Mouse (Mus musculus) kidney, postnatal 4 days (tissue): ENCODE measurements around the gene Ppat.
"Not testable (repeated sequence)": the region's sequence is repeated elsewhere in the genome, so short reads cannot be mapped to it uniquely, and the experiment has no call there.

Experiments
- DNase-seq, 2 experiments: peaks; one replicate each; pipeline ENCODE4 v3.0.0; 2021; ENCODE audit warnings: mixed read lengths in 2 of 2

Ppat gene

DNA sequence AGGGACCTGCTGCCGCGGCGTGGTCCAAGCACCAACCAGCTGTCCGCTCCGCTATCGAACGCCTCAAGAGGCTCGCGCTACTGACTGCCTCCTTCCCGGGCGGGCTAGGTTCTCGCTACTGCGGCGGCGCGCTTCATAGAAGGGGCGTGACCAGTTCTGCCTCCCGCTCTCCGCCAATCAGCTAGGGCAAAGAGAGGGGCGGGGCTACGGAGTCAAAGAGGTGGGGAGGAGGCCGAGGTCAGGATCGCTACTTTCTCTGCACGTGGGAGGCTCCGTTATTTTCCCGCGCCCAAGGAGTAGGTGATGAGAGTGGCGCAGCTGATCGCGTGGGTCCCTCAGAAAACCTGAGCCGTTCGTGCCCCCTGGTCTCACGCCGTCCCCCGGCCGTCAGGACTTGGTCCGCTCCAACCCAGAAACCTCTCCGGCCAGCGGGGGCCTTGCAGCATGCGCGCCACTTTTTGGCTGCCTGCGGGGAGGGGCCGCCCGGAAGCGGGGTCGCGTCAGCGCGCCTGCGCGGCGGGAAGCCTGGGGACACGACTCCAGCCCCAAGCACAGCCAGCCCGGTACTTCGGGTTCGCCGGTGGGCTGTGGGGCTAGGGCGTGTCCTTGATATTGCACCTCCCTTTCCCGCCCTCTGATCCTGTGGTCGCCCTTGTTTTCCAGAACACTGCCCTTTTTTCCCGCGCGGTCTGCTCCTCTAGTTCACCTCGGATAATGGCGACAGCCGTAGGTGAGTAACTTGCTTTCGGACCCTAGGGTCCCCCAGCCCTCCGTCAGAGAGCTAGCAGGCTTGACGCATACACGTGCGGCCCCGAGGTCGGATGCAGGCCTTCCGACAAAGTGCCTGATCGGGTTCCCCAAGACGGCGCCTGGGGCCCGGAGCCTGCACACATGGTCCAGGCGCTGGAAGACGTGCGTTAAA, at the start of gene Ppat, which contains the start of gene Paics:
Gene Ppat (minus strand): TSS at position 473 of the 922 bp plus-strand sequence.
Gene Paics (plus strand): TSS at position 202 of the 922 bp plus-strand sequence.
- DNase-seq = peak; percentile 98 to 99

DNA sequence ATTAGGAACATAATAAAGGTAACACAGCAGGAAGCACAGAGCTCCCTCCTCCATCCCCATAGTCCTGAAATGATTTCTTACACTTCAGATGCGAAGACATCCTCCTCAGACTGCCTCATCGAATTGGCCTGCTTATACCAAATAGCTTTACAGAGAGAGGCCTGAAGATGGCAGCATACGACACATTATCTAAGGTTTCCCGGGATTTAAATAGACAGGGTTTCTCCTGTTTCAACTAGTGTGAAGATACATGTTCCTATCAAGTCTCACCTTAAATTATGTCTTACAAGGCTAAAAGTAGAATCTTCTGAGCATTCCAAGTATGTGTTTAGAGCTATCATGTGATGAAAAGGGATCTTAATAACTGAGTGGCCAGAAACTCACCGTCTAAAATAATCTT, 47.0 kb upstream of the Ppat start:
- no peak for DNase-seq

DNA sequence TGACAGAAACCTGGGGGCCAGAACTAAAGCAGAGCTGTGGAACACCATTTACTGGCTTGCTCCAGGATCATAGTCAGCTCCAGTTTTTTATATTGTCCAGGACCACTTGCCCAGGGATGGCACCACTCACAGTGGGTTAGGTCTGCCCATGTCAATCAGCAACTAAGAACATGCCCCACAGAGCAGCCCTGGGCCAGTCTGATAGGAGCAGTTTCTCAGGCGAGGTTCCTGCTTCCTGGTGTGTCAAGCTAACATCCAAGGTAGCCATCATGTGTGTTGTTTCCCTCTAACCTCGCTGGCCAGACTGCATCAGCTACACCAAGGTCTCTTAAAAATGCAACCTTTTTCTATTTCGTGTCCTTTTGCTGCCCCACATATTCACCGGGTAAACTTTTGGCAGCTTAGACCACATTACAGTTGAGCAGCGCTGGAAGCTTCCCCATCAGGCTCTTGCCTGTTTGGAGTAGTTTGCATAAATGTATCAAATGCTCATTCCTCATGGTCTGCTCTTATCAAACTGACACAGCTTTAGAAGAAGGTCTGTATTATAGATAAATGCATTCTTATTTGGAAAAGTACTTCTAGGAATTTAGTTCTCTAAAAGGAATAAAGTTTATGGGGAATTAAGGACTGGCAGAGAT, 41.9 kb upstream of the Ppat start:
- no peak for DNase-seq

DNA sequence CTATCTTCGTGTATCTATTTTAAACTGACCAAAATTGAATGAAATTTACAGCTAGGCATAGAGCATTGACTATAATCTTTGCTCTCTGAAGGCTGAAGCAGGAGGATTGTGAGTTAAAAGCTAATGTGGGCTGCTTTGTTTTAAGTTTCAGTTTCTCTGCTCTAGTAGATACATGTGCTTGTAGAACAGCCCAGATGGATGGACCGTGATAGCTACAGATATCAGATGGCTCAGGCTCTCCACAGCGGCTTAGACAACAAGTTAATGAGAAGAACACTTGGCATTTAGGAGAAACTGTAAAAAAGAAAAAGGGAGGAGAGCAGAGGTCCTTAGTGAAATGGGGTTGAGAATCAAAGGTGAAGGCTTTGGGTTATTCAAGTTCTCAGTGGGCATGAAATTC, 39.4 kb upstream of the Ppat start:
- no peak for DNase-seq

DNA sequence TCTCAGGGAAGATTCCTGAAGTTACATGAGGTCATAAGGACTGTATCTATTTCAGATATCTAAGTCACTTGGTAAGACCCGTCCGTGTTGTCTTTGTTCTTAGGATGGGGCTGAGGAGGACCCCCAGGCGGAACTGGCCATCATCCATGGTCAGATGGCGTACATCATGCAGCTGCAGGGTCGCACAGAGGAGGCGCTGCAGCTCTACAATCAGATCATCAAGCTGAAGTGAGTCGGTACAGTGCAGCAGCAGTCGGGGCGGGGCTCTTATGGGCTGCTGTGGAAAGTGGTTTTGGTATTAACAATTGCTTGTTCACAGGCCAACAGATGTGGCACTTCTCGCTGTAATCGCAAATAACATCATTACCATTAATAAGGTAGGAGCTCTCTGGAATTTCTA, 32.6 kb upstream of the Ppat start:
- no peak for DNase-seq

DNA sequence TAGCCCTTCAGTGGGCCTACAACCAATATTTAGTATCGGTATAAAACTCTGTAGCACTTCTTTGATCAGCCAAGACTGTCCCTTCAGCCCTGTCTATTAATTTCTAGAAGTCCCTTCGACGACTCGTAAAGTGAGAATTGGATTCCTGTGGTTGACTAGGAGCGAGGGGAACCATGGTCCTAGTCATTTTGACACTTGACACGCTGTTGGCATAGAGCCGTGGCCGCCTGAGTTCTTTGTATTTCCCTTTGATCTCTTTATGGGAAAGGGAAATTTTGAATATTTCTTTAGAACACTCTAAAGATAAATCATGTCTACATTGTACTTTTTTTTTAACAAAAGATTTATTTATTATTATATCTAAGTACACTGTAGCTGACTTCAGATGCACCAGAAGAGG, 24.4 kb upstream of the Ppat start:
- peak; percentile 35 to 37 for DNase-seq

DNA sequence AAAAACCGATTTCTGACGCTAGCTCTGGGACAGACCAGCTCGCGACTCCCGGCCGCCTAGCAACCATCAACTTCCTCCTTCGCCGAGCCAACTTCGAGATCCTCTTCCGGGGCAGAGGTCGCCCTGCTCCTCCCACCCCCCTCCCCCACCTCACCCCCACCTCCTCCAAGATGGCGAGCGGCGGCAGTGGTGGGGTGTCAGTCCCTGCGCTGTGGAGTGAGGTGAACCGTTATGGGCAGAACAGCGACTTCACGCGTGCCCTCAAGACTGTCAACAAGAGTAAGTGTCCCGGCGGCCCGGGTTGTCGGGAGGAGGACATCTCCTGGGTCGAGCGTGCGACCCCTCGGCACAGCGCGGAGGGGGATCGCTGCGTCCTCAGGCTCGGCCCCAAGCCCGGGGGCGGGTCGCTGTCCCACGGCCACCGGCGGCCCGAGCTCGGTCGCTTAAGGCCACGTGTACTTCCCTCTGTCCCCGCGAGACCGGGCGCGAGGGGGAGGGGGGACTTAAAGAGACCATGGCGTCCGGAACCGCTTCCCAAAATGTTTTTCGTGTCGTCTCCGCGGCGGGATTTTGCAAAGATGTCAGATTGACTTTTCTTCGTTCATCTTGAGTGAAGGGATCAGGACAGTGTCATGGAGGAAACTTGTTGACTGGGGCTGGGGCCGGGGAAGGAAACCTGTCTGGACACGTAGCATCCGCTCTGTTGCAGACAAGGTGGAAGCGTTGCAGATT, 23.3 kb upstream of the Ppat start, which contains the start of gene Srp72:
Gene Srp72 (plus strand): TSS at position 130 of the 732 bp plus-strand sequence.
- peak; percentile 89 to 94 for DNase-seq

DNA sequence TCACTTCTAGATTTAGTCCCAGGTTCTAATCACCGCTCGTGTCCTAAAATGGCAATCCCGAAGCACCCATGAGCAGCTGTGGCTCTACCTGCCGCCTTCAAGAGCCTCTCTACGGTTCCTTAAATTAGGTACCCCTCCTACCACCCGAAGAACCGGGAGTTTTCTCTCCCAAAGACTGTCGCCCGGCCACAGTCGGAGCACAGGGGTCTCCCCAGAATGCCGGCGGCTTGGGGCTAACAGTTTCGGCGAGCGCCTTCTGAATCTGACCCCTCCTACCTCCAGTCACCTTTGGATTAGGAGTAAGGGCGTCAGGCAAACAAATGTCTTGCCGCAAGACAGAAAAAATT, 22.8 kb upstream of the Ppat start:
- DNase-seq = no peak

DNA sequence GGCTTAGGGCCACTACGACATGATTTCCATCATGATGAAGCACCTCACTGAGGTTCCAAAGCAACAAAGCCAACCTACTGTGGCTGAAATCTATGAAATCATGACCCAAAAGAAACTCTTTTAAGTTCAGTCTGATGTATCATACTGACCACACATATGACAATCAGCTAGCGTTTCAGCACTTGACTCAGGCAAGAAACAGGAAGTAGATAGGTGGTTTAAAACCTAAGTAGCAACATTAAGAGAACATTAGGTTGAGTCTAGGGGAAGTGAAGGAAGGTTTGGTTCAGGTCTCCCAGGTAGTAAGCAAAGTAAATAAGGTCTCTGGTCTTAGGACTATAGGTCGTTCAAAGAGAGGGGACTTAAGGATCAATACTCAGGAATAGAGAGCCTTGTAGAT, 22.1 kb upstream of the Ppat start:
- DNase-seq = no peak

DNA sequence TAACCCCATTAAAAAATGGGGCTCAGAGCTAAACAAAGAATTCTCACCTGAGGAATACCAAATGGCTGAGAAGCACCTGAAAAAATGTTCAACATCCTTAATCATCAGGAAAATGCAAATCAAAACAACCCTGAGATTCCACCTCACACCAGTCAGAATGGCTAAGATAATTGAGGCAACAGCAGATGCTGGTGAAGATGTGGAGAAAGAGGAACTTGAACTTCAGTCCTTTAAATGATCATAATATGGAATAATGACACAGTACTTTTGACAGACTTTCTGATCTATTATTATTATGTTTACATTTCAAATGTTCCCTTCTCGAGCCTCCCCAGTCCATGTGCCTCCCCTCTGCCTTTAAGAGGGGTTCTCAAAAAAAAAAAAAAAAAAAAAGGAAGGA, 19.7 kb upstream of the Ppat start:
- not testable (repeated sequence) for DNase-seq

DNA sequence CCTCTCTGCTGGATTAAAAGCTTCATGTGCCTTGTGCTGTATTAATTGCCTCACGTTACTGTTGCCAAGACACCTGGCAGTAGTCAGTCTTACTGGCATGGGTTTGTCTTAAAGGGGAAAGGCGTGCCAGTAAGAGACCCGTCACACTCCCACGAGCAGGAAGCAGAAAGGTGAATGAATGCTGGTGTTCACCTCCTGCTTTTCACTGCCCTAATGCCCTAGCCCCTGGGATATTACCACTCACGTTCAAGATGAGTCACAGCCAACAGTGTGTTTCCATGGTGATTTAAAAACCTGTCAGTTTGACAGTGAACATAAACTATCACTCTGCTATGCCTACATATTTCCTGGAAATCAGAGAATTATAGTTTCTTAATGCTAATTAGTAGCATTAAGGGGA, 17.9 kb upstream of the Ppat start:
- DNase-seq = peak in 1 of 2 experiments; percentile 6

DNA sequence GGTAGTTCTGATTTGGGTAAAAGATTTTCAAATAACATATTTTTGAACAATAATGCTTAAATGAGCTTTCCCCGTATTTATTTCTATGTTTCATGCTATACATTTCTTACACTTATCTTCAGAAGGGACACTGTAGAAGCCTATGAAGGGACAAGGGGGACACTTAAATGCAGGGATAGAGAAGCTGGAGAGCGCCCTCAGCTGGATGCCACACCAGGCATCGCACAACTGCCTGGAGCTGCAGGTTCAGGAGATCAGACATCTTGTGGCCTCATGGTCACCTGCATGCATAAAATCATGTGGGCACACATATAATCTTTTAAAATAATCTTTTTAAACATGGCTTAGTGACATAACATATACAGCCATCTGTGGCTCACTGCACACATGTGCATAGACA, 13.3 kb upstream of the Ppat start:
- peak; percentile 19 to 43 for DNase-seq

DNA sequence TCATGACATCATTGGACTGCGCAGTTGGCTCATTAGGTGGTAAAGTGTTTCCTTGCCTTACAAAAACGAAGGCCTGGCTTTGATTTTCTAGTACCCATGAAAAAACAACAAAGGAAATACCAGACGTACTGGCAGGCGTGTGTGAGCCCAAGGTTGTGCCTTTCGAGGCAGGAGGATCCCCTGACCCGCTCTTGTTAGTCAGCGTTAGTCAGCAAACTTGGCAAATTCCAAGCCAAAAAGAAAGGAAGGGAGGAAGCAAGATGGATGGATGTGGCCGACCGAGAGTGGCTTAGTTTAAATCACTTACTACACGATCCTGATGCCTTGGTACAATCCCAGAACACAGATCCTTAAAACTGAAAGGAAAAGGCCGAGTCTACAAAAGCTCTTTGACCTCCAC, 11.2 kb upstream of the Ppat start:
- no peak for DNase-seq

DNA sequence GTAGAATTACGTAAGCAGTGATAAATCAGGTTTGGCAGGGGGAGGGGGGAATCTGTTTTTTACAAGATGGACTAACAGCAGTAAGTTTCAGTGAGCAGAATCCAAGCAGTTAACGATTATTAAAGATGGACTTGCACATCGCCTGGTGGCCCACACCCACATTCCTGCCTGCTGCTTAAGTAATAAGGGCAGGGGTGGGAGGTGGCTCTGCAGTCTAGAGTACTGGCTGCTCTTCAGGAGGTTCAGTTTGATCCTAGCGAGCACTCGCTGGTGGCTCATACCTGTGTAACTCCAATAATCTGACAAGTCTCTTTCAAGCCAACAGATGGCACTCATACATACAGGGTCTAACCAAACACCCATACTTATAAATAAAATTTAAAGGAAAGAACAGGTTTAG, 8.2 kb upstream of the Ppat start:
- peak in 1 of 2 experiments; percentile 11 for DNase-seq

DNA sequence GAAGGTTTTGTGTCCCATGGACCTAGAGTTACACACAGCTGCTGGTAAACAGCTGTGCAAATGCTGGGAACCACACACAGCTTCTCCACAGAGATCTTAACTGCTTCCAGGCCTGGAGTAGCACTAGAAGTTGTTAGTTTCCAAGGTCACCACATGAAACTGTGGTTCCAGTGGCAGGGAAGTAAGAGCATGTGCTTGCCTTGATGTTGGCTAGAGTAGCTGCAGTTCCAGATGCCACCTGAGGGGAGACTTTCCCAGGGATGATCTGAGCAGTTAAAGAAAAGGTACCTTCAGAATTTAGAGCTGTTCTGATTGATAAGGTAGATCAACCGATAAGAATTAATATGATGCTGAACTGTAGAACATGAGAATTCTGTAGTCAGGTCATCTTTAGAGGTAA, 6.6 kb upstream of the Ppat start:
- DNase-seq = peak in 1 of 2 experiments; percentile 30

DNA sequence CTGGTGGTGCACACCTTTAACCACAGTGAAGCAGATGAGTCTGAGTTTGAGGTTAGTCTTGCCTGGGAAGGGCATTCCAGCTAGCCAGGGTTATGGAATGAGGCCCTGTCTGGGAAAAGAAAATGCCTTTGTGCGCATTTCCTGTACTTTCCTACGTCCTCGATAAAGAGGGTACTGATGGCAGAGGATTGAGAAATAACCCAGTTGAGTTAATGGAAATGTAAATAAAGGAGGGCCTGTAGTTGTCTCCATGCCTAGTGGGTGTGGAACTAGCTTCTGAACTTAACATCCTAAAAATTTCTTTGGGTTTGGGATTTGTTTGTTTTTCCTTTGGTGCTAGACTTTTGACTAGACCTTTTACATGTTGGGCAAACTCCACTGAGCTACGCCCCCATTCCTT, 4.1 kb upstream of the Ppat start:
- DNase-seq = no peak

DNA sequence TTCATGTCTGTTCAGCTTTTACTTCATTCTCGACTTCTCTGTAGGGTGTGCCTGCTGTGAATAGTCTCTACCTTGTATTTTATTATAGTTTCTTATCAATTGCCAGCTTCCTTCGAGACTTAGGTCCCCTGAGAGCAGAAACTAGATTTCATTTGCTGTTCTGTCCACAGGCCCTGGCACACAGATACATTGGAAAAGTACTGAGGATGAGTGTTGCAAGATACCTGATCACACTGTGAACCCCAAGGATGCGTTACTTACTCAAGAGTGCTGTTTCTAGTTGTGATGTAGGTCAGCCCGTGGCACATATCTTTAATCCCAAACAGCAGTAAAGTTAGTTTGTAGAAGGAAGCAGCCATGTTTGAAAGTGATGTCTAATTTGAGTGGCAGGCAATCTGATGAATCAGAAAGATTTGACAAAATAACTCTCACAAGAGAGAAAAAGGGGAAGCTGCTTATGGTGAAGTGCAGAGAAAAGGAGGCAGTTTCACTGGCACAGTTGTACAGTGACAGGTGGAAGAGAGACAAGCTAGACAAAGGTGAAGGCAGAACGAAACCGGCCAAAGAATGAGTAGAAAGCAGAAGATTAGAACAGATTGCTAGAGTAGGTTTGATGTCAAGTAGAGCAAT, 3.0 kb upstream of the Ppat start:
- DNase-seq = no peak

DNA sequence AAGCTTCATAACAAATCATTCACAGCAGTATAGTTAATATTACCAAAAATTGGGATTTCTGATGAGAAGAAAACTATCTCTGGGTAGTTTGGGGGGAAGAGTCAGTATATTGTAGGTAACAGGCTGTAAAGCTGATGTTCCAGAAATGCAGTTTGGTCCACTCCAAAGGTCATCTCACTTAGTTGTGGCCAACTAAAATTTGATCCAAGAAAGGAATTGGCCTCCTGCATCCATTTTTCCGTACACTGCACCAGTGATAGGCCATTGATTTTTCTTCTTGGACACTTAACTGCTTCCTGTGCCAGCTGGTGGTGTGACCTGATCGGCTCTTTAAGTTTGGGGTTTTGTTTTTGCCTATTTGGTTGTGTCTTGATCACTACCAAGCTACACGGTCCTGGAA, 2.4 kb upstream of the Ppat start:
- DNase-seq = no peak

DNA sequence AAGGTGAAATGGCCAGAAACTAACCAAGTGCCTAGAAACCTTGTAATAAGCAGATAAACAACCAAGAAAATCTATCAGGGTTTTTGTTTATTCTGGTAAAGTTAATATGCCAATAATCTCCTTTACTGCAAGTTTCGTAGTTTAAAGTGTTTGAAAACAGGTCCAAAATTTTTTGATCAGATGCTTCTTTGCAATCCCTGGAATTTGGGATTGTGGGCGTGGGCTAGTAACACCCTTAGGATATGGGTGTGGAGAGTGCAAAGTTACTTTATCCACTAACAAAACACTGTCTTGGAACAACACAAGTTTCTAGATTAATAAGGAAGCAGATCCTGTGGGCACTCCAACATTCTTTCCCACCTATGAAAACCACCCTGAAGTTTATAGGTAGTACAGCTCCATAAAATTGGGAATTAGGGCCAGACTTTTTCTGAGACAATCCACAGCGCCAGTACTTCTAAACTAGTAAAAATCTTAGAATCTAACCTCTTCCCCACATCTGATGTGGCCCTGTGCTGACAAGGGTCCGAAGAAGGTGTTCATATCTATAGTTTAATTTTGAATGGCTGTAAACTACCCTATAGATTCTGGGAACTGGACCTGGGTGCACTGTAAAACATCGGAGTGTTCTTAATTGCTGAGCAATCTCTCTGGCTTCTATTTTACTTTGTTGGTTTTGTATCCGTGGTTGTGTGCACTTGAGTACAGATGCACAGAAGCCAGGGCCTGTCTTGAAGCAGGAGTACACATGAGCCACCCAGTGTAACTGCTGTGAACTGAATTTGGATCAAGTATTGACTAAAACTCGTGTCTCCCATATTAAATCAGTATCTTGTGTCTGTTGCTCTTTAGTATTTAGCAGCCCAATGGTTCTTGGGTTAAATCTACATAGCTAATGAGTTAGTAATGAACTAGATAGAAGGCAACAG, 998 bp upstream of the Ppat start:
- DNase-seq = no peak

DNA sequence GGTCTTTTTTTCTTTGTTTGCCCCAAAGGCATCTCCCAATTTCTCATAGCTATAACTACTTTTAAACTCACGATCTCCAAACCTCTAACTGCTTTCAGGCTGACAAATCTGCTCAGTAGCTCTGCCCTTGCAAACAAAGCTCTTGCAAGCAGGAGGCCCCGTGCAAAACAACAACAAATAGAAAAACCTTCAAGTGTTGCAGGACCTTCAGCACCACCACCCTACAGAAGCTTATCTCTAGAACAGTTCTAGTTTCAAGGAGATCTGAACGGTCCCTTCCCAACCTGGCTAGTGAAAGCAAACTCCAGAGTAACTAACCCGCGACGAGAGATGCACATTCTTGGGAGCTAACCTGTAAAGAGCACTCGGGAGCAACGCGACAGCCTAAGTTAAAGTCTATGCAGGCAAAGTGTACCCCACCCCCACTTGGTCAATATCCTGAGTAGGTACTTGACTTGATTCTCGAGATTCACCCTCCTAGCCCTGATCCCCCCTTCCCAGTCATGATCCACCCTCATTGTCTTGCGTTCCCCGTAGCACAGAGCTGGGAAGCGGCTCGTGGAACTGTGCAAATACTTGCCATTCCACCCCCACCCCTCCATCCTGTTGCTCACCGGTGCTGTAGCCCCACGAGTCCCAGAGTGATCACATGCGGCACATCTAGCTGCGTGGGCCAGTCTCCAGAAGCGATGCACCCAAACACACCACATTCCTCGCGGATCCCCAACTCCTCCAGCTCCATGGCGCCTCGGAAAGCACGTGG, 854 bp downstream of the Ppat start:
- no peak for DNase-seq

DNA sequence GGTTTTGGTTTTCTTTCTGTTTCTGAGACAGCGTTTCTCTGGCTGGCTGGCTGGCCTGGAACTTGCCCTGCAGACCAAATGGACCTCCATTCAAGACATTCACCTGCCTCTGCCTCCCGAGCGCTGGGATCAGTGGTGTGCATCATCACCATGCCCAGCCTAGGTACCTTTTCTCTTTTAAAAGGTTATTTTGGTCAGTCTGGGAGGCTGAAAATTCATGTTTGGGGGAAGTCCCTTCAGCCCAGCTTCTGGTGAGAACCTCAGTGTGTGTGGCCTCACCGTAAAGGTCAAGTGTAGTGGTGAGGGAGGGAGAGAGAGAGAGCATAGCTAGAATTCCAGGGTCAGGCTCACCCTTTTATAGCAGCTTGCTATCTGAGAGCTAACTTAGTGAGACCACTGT, 3.6 kb downstream of the Ppat start:
- no peak for DNase-seq
